Mouse (Mus musculus) limb, embryonic 14.5 days (tissue): ENCODE data around the gene Ank2. TPM values are rescaled to one million over a fixed set of nuclear protein-coding genes. Genes with fewer than 3 reads are reported as not detected.
"Not testable (repeated sequence)": the region's sequence is repeated elsewhere in the genome, so short reads cannot be mapped to it uniquely, and the experiment has no call there.

ENCODE experiments used
- ATAC-seq: fragments of 200-750 bp; cut with Nextera tagmentation; 2 replicates; pipeline ENCODE4 v1.8.0; 2017; ENCODE audit warnings: low read depth, moderate number of reproducible peaks, moderate TSS enrichment; ENCODE audit not compliant: low FRiP score
- DNase-seq: peaks from one replicate; pipeline ENCODE4 v3.0.0-alpha.2; 2015; ENCODE audit warnings: low spot score
- H3K27ac ChIP-seq: fragments of 300-500 bp; sonication (generic); replicated peaks from 2 replicates; pipeline ENCODE4 v1.5.1; 2014; ENCODE audit warnings: low read depth, mild to moderate bottlenecking, low read length, moderate library complexity, mixed read lengths
- H3K27me3 ChIP-seq: fragments of 300-500 bp; sonication (generic); 2 replicates; pipeline ENCODE4 v1.6.1; 2014; ENCODE audit warnings: low read length, mixed read lengths; ENCODE audit not compliant: control insufficient read depth, insufficient read depth
- H3K36me3 ChIP-seq: fragments of 300-500 bp; sonication (generic); 2 replicates; pipeline ENCODE4 v1.6.1; 2014; ENCODE audit warnings: mild to moderate bottlenecking, low read length, moderate library complexity, mixed read lengths; ENCODE audit not compliant: control insufficient read depth, insufficient read depth
- H3K4me1 ChIP-seq: fragments of 300-500 bp; sonication (generic); 2 replicates; pipeline ENCODE4 v1.6.1; 2014; ENCODE audit warnings: antibody characterized with exemption, low read length, mixed read lengths; ENCODE audit not compliant: control insufficient read depth, insufficient read depth
- H3K4me2 ChIP-seq: fragments of 300-500 bp; sonication (generic); replicated peaks from 2 replicates; pipeline ENCODE4 v1.6.1; 2014; ENCODE audit warnings: low read depth, mild to moderate bottlenecking, low read length, moderate library complexity; ENCODE audit not compliant: severe bottlenecking
- H3K4me3 ChIP-seq: fragments of 300-500 bp; sonication (generic); replicated peaks from 2 replicates; pipeline ENCODE4 v1.5.1; 2014; ENCODE audit warnings: low read length
- H3K9ac ChIP-seq: fragments of 300-500 bp; sonication (generic); 2 replicates; pipeline ENCODE4 v1.6.1; 2014; ENCODE audit warnings: mild to moderate bottlenecking, low read depth, low read length, moderate library complexity; ENCODE audit not compliant: severe bottlenecking
- H3K9me3 ChIP-seq: fragments of 300-500 bp; sonication (generic); 2 replicates; pipeline ENCODE4 v1.6.1; 2016; ENCODE audit warnings: low read length; ENCODE audit not compliant: control insufficient read depth
- POLR2A ChIP-seq: fragments of 200-500 bp; IDR thresholded peaks from 2 replicates; pipeline ENCODE4 v1.8.0; 2012; ENCODE audit warnings: inconsistent platforms, mild to moderate bottlenecking, moderate library complexity, borderline replicate concordance; ENCODE audit not compliant: insufficient read depth, insufficient read length; ENCODE audit errors: extremely low read depth
- WGBS: fragments of 180-500 bp; shearing (Covaris S2); extraction: QIAGEN DNeasy Blood & Tissue Kit; methylation state at CpG from one replicate; pipeline ENCODE4 v1.1.7; 2014; 5-methylcytosine and 5-hydroxymethylcytosine counted together
- polyA plus RNA-seq, 2 experiments: library from polyadenylated mRNA; depleted of rRNA in 1 of 2; stranded (reverse) in 1 of 2; unstranded in 1 of 2; fragments of >200 nt; fragmentation: Nextera tagmentation in 1 of 2; extraction: Ambion mirVana in 1 of 2; gene quantifications; 2 replicates each; pipeline versions ENCODE4 v1.2.1 to v1.2.3; 2012 to 2014

Gene Ank2
- polyA plus RNA-seq, 2 experiments, result 33.0 to 41.6 TPM

GRCm38 (mm10) chr3:127481658-127482057 lies 17.5 kb downstream of the Ank2 start:
- no peaks in the 10 kb centered on the region for H3K9me3 ChIP-seq
- H3K4me2 ChIP-seq, result no peak overlapping the region
- TF ChIP-seq POLR2A, result no peak
- DNase-seq (no peak), ATAC-seq (no peak)
- no peak overlapping the region for H3K27ac ChIP-seq
- WGBS, result 71% methylated on average over 6 of the region's 6 CpGs
- H3K4me3 ChIP-seq, result no peak overlapping the region
- no peaks in the 10 kb centered on the region for H3K4me1 ChIP-seq
- H3K36me3 ChIP-seq, result no peaks in the 10 kb centered on the region
- no peak overlapping the region for H3K9ac ChIP-seq
- H3K27me3 ChIP-seq, result no peaks in the 10 kb centered on the region

GRCm38 (mm10) chr3:127480369-127480768 lies 18.8 kb downstream of the Ank2 start:
- not testable (repeated sequence) for H3K9ac ChIP-seq, H3K9me3 ChIP-seq, H3K4me2 ChIP-seq, H3K4me3 ChIP-seq, H3K27me3 ChIP-seq, H3K4me1 ChIP-seq, H3K36me3 ChIP-seq, DNase-seq, H3K27ac ChIP-seq, ATAC-seq
- 72% methylated on average over 5 of the region's 5 CpGs for WGBS

- TF ChIP-seq POLR2A, result no peak
- Histone ChIP-seq H3K4me2 (no peak overlapping the region), H3K4me1 (no peaks in the 10 kb centered on the region), H3K27me3 (no peaks in the 10 kb centered on the region), H3K27ac (no peak overlapping the region), H3K9ac (no peak overlapping the region), H3K4me3 (no peak overlapping the region), H3K36me3 (no peaks in the 10 kb centered on the region), H3K9me3 (no peaks in the 10 kb centered on the region)
- 82% methylated on average over 6 of the region's 6 CpGs for WGBS
- DNase-seq (no peak), ATAC-seq (no peak)
Observed at GRCm38 (mm10) chr3:127474115-127474514, 25.0 kb downstream of the Ank2 start.

GRCm38 (mm10) chr3:127469164-127469752 lies 29.9 kb downstream of the Ank2 start:
- DNase-seq, result no peak
- ATAC-seq, result no peak
- Histone ChIP-seq H3K9me3 (no peaks in the 10 kb centered on the region), H3K36me3 (no peaks in the 10 kb centered on the region), H3K4me3 (no peak overlapping the region), H3K4me2 (no peak overlapping the region), H3K9ac (no peak overlapping the region), H3K4me1 (no peaks in the 10 kb centered on the region), H3K27me3 (no peaks in the 10 kb centered on the region), H3K27ac (no peak overlapping the region)
- 65% methylated on average over 4 of the region's 4 CpGs for WGBS
- TF ChIP-seq POLR2A, result no peak

- 94% methylated on average over 8 of the region's 8 CpGs for WGBS
- ATAC-seq (no peak), DNase-seq (no peak)
Observed at GRCm38 (mm10) chr3:127468569-127468968, 30.6 kb downstream of the Ank2 start.

More at GRCm38 (mm10) chr3:127468569-127468968, 30.6 kb downstream of the Ank2 start:
- Histone ChIP-seq H3K4me3 (no peak overlapping the region), H3K36me3 (no peaks in the 10 kb centered on the region), H3K27ac (no peak overlapping the region), H3K4me2 (no peak overlapping the region), H3K9me3 (no peaks in the 10 kb centered on the region), H3K27me3 (no peaks in the 10 kb centered on the region), H3K4me1 (no peaks in the 10 kb centered on the region), H3K9ac (no peak overlapping the region)
- TF ChIP-seq POLR2A, result no peak
